ENCODE assay signal across 9 mouse cellular contexts in genomic region chr11:98858759-98859731, GRCm38 (mm10). TPM values are rescaled to one million over a fixed set of nuclear protein-coding genes. Genes with fewer than 3 reads are reported as not detected.
DNase-seq lines count a peak whose midpoint lies in the region; ATAC-seq and TF ChIP-seq lines count a peak whose summit lies in the region.
"Had no signal": no experiment of that assay in that cellular context is flagged by ENCODE, and none has a peak within 500 bp of the region (broad histone marks: within the 10 kb centered on the region; RNA-seq: fewer than 3 reads in every experiment).

No protein-coding gene starts in this region.

- 37% methylated on average over 14 of the region's 14 CpGs for WGBS in hindbrain, embryonic 14.5 days

- H3K9ac ChIP-seq in hindbrain, embryonic 14.5 days, result no peak overlapping the region
- H3K9ac ChIP-seq: neural tube, embryonic 12.5 days had no signal

- H3K27ac ChIP-seq in hindbrain, embryonic 14.5 days, result no peak overlapping the region
- H3K27ac ChIP-seq: neural tube, embryonic 12.5 days had no signal

- in situ Hi-C loops in Patski (cut with MboI; ENCODE audit: low pct_unique_long_range_greater_than_20kb), result loop anchor here (25.0 kb wide), 1 partner anchor 803 kb away; the partner anchor contains the start of genes Gm11555, Gm11563 and Krtap4-6

- no peak overlapping the region for H3K4me3 ChIP-seq in hindbrain, embryonic 14.5 days (replicated peaks; ENCODE audit: low read length)
- H3K4me3 ChIP-seq: neural tube, embryonic 12.5 days had no signal

- ATAC-seq in Patski, result peak; percentile 28
- ATAC-seq in frontal cortex, adult (ENCODE audit: low TSS enrichment), result peak; percentile 62; the same call in 1 of the 2 replicates
- peak; percentile 54; the same call in 1 of the 2 replicates for ATAC-seq in hindbrain, embryonic 14.5 days (ENCODE audit: low FRiP score)

- H3K4me1 ChIP-seq in hindbrain, embryonic 14.5 days (replicated peaks; ENCODE audit: control insufficient read depth, insufficient read depth, low read length), result 0 out of 2 replicates have a peak, but pooled peaks cover 4% of the 10 kb centered on the region

- CTCF ChIA-PET in Patski (lab: Charles Lee), result interaction anchor here (0.8 to 2.4 kb wide), 2 partner anchors 17 to 50 kb away, joined by 4 to 13 read pairs; no protein-coding TSS in a partner anchor

- no peaks in the 10 kb centered on the region for H3K36me3 ChIP-seq in hindbrain, embryonic 14.5 days (replicated peaks; ENCODE audit: control insufficient read depth, insufficient read depth)
- H3K36me3 ChIP-seq: neural tube, embryonic 12.5 days had no signal

- H3K4me2 ChIP-seq in hindbrain, embryonic 14.5 days (replicated peaks), result no peak overlapping the region
- H3K4me2 ChIP-seq: neural tube, embryonic 12.5 days had no signal

- peak; percentile 87 for TF ChIP-seq CTCF in Patski (IDR thresholded peaks at IDR 0.05)

- no peaks in the 10 kb centered on the region for H3K27me3 ChIP-seq in Patski
- H3K27me3 ChIP-seq in hindbrain, embryonic 14.5 days (ENCODE audit: control insufficient read depth, insufficient read depth, low read length), result no peaks in the 10 kb centered on the region
- H3K27me3 ChIP-seq: neural tube, embryonic 12.5 days had no signal

- H3K9me3 ChIP-seq in hindbrain, embryonic 14.5 days (ENCODE audit: control insufficient read depth, low read length), result no peaks in the 10 kb centered on the region
- H3K9me3 ChIP-seq: neural tube, embryonic 12.5 days had no signal

- peak; percentile 62 for DNase-seq in Patski (ENCODE audit: low read depth, low spot score)
- DNase-seq in cerebellum, adult 11-12 months, result peak; percentile 81
- DNase-seq in hindbrain, embryonic 14.5 days (ENCODE audit: low spot score), result peak; percentile 95
- DNase-seq in layer of hippocampus, postnatal 14 days (ENCODE audit: low spot score in 2 of 2), result peak; percentile 91 to 92
- peak; percentile 95 for DNase-seq in lung, postnatal 14 days
- peak; percentile 78 for DNase-seq in right cerebral cortex, postnatal 25 days
- peak; percentile 87 for DNase-seq in urinary bladder, postnatal 25 days (ENCODE audit: low spot score)

- POLR2A ChIA-PET in Patski (lab: Charles Lee), result no interaction called here

RNA-seq across cellular contexts. Expression of gene Wipf2, which starts 4.4 kb away (rescaled TPM):
- polyA plus RNA-seq in Patski (2021), result 11.2 TPM
- polyA plus RNA-seq in hindbrain, embryonic 14.5 days (2014; fragmentation: Nextera tagmentation; extraction: Ambion mirVana), result 4.7 and 4.8 TPM in 2 replicates
- 10 to 100 TPM; 35.8 to 43.8 TPM for total RNA-seq in layer of hippocampus, postnatal 14 days (2021)

RNA-seq across cellular contexts. Expression of gene Rapgefl1, which starts 22.5 kb away (rescaled TPM):
- polyA plus RNA-seq in Patski (2021), result 2.8 TPM
- polyA plus RNA-seq in hindbrain, embryonic 14.5 days (2014; fragmentation: Nextera tagmentation; extraction: Ambion mirVana), result 12.0 and 12.9 TPM in 2 replicates
- total RNA-seq in layer of hippocampus, postnatal 14 days (2021), result 100 to 1,000 TPM; 159 to 165 TPM

RNA-seq across cellular contexts. Expression of gene Cdc6, which starts 48.6 kb away (rescaled TPM):
- polyA plus RNA-seq in Patski (2021), result 9.0 TPM
- 4.3 and 5.2 TPM in 2 replicates for polyA plus RNA-seq in hindbrain, embryonic 14.5 days (2014; fragmentation: Nextera tagmentation; extraction: Ambion mirVana)
- total RNA-seq in layer of hippocampus, postnatal 14 days (2021), result under 1 TPM; 0.81 to 0.97 TPM

RNA-seq across cellular contexts. Expression of gene Casc3, which starts 54.3 kb away (rescaled TPM):
- polyA plus RNA-seq in Patski (2021), result 39.4 TPM
- 49.3 and 57.4 TPM in 2 replicates for polyA plus RNA-seq in hindbrain, embryonic 14.5 days (2014; fragmentation: Nextera tagmentation; extraction: Ambion mirVana)
- total RNA-seq in layer of hippocampus, postnatal 14 days (2021), result 10 to 100 TPM; 56.7 to 59.7 TPM
